Mouse (Mus musculus) hindbrain, postnatal 0 days (tissue): ENCODE measurements around the gene Gys1. TPM values are rescaled to one million over a fixed set of nuclear protein-coding genes. Genes with fewer than 3 reads are reported as not detected.

Source experiments
- ATAC-seq: fragments of 200-750 bp; cut with Nextera tagmentation; 2 replicates; pipeline ENCODE4 v1.8.0; 2017; ENCODE audit warnings: mild to moderate bottlenecking, moderate TSS enrichment, moderate library complexity
- DNase-seq: peaks from one replicate; pipeline ENCODE4 v3.0.0-alpha.2; 2015; ENCODE audit warnings: low spot score
- H3K27ac ChIP-seq: fragments of 300-500 bp; sonication (generic); 2 replicates; pipeline ENCODE4 v1.5.1; 2014; ENCODE audit warnings: mild to moderate bottlenecking
- H3K27me3 ChIP-seq: fragments of 300-500 bp; sonication (generic); 2 replicates; pipeline ENCODE4 v1.6.1; 2014; ENCODE audit warnings: low read length, mixed read lengths; ENCODE audit not compliant: insufficient read depth
- H3K36me3 ChIP-seq: fragments of 300-500 bp; sonication (generic); 2 replicates; pipeline ENCODE4 v1.6.1; 2014; ENCODE audit warnings: low read length, mixed read lengths; ENCODE audit not compliant: insufficient read depth
- H3K4me1 ChIP-seq: fragments of 300-500 bp; sonication (generic); 2 replicates; pipeline ENCODE4 v1.6.1; 2014; ENCODE audit warnings: antibody characterized with exemption, low read length, mixed read lengths; ENCODE audit not compliant: insufficient read depth
- H3K4me2 ChIP-seq: fragments of 300-500 bp; sonication (generic); 2 replicates; pipeline ENCODE4 v1.6.1; 2014; ENCODE audit warnings: low read depth, mild to moderate bottlenecking, low read length, moderate library complexity, mixed read lengths
- H3K4me3 ChIP-seq: fragments of 300-500 bp; sonication (generic); 2 replicates; pipeline ENCODE4 v1.5.1; 2014; ENCODE audit warnings: low read length
- H3K9ac ChIP-seq: fragments of 300-500 bp; sonication (generic); replicated peaks from 2 replicates; pipeline ENCODE4 v1.6.1; 2014; ENCODE audit warnings: mild to moderate bottlenecking, low read length, moderate library complexity, mixed read lengths
- H3K9me3 ChIP-seq: fragments of 300-500 bp; sonication (generic); 2 replicates; pipeline ENCODE4 v1.6.1; 2016; ENCODE audit warnings: low read length, mixed read lengths
- CTCF ChIP-seq: IDR thresholded peaks from 2 replicates; pipeline ENCODE4 v1.5.1; 2016; ENCODE audit warnings: antibody characterized with exemption, control low read depth, low read depth
- WGBS: fragments of 180-500 bp; shearing (Covaris S2); extraction: QIAGEN DNeasy Blood & Tissue Kit; methylation state at CpG from one replicate; pipeline ENCODE4 v1.1.7; 2014; 5-methylcytosine and 5-hydroxymethylcytosine counted together
- polyA plus RNA-seq: library from polyadenylated mRNA; unstranded; fragments of >200 nt; fragmentation: Nextera tagmentation; extraction: Ambion mirVana; gene quantifications from 2 replicates; pipeline ENCODE4 v1.2.1, GENCODE M21; 2015
- total RNA-seq: library from RNA; depleted of rRNA; stranded (reverse); fragments of >200 nt; gene quantifications from 2 replicates; pipeline ENCODE4 v1.2.3, GENCODE M21; 2014

The Gys1 gene
- total and polyA plus RNA-seq, 2 experiments from 2014 or later, result 16.4 to 22.4 TPM

DNA sequence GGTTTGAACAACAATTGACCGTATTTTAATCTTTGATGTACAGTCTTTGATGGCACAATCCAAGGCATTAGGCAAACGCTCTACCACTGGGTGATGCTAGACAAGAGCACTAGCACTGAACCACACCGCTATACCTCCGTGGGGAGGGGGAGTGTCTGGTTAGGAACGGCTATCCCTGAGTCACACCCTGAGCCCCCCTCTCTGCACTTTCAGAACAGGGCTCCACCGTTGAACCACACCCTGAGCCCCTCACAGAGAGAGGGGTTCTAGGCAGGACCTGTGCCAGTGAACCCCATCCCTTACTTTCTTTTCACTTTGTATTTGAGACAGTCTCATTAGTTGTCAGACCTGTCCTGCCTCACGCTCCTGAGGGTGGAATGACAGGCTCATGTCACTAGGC lies 26.3 kb upstream of the Gys1 start:
- no peak overlapping the region for H3K9ac ChIP-seq
- no peak overlapping the region for H3K27ac ChIP-seq
- TF ChIP-seq CTCF, result no peak
- H3K36me3 ChIP-seq, result no peaks in the 10 kb centered on the region
- no peak for ATAC-seq
- DNase-seq, result no peak
- peaks cover under 1% of the 10 kb centered on the region; the same call in 1 of the 2 replicates for H3K4me1 ChIP-seq
- no peaks in the 10 kb centered on the region for H3K9me3 ChIP-seq
- WGBS, result 77% methylated on average over 7 of the region's 7 CpGs
- peaks cover 67% of the 10 kb centered on the region for H3K27me3 ChIP-seq
- no peak overlapping the region for H3K4me3 ChIP-seq
- H3K4me2 ChIP-seq, result no peak overlapping the region

DNA sequence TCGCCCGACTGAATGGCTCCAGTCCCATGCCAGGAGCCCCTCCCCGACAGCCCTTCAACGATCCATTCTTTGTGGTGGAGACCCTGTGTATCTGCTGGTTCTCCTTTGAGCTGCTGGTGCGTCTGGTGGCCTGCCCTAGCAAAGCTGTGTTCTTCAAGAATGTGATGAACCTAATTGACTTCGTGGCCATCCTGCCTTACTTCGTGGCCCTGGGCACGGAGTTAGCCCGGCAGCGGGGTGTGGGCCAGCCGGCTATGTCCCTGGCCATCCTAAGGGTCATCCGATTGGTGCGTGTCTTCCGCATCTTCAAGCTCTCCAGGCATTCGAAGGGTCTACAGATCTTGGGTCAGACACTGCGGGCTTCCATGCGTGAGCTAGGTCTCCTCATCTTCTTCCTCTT lies 25.7 kb upstream of the Gys1 start:
- WGBS, result 91% methylated on average over 17 of the region's 17 CpGs
- no peak for TF ChIP-seq CTCF
- DNase-seq, result no peak
- H3K9ac ChIP-seq, result no peak overlapping the region
- H3K9me3 ChIP-seq, result no peaks in the 10 kb centered on the region
- no peak overlapping the region for H3K4me3 ChIP-seq
- H3K36me3 ChIP-seq, result no peaks in the 10 kb centered on the region
- H3K4me2 ChIP-seq, result no peak overlapping the region
- no peak for ATAC-seq
- H3K27ac ChIP-seq, result no peak overlapping the region
- peaks cover 7% of the 10 kb centered on the region for H3K4me1 ChIP-seq
- peaks cover 73% of the 10 kb centered on the region for H3K27me3 ChIP-seq

DNA sequence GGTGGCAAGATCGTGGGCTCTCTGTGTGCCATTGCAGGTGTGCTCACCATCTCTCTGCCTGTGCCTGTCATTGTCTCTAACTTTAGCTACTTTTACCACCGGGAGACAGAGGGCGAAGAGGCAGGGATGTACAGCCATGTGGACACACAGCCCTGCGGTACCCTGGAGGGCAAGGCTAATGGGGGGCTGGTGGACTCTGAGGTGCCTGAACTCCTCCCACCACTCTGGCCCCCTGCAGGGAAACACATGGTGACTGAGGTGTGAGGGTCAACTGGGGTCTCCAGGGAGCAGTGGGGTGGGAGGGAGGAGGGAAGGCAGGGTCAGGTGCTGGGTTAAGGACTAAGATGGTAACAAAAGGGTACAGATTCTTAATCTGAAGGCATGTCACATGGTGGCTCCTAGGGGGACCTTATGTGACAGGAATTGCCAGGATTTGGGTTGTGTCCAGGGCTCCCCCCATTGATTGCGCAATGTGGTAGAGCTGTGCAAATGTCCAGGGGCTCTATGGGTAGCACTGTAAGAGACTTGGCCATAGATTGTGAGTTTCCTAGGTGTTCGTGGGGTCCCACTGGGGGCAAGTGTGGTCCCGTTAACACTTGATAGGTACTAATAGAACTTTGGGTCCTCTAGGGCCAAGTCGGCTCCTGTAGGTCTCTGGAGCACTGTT lies 25.0 kb upstream of the Gys1 start:
- Histone ChIP-seq H3K36me3 (no peaks in the 10 kb centered on the region), H3K9ac (no peak overlapping the region), H3K4me2 (no peak overlapping the region), H3K27me3 (peaks cover 80% of the 10 kb centered on the region), H3K9me3 (no peaks in the 10 kb centered on the region), H3K4me1 (peaks cover 10% of the 10 kb centered on the region), H3K4me3 (no peak overlapping the region), H3K27ac (no peak overlapping the region)
- DNase-seq (no peak), ATAC-seq (no peak)
- no peak for TF ChIP-seq CTCF
- WGBS, result 90% methylated on average over 8 of the region's 8 CpGs

DNA sequence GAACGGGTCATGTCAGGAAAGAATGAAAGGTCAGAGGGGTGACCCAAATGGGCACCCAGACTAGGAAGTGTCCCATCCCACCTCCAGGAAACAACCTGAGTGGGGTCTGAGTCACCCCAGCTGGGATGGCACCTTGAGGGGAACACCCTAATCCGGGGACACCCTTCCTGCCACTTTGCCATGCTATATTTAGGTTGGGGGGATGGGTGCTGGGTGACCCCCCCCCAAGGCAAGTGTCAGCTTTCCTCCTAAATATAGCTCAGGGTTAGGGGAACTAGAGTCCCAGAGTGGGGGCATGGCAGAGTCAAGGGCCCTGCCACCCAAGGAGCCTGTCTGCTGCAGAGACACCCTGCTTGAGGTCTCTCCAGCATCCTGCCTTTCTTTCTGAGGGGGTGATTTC lies 22.2 kb upstream of the Gys1 start:
- H3K27me3 ChIP-seq, result peaks cover 78% of the 10 kb centered on the region
- 77% methylated on average over 2 of the region's 2 CpGs for WGBS
- peaks cover 10% of the 10 kb centered on the region for H3K4me1 ChIP-seq
- H3K4me3 ChIP-seq, result no peak overlapping the region
- H3K4me2 ChIP-seq, result no peak overlapping the region
- H3K27ac ChIP-seq, result no peak overlapping the region
- no peaks in the 10 kb centered on the region for H3K36me3 ChIP-seq
- ATAC-seq (no peak), DNase-seq (no peak)
- H3K9me3 ChIP-seq, result no peaks in the 10 kb centered on the region
- TF ChIP-seq CTCF, result no peak
- H3K9ac ChIP-seq, result no peak overlapping the region

DNA sequence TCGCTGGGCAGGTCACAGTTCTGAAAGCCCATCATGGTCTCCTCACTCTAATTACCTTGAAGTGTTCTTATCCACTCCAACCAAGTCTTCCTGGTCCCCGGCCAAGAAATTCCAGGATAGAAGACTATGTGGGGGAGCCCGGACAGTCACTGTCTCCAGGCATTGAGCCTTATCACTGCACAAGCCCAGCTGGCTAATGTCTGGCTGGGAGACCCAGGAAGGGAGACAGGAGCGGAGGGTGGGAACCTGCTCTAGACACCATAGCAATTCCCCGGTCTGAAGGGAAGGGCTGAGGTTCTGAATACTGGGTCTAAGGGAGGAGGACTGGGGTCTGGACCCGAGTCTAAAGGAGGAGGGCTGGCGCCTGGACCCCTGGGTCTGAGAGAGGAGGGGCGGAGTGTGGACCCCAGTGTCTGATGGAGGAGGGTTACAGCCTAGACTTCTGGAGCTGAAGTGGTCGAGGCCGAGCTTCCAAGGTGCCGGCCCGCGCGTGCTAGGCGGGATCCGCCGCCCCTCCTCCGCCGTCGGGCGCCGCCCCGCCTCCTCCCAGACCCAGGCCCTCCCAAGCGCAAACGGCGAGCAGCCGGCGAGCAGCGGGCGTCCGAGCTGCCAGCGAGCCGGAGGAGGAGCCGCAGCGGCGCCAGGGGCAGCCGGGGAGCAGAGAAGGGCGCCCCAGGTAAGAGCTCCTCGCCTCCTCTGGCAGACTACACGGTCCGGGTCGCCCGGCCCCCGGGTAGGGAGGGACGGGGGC lies 21.4 kb upstream of the Gys1 start, which contains the start of gene Ntf5:
TSS of gene Ntf5 (plus strand) at position 583 of the 751 bp plus-strand sequence.
- H3K27ac ChIP-seq, result no peak within 1 kb of the TSS
- TF ChIP-seq CTCF, result no peak
- 3% methylated on average over 37 of the region's 45 CpGs for WGBS
- peaks cover 10% of the 10 kb centered on the region for H3K4me1 ChIP-seq
- ATAC-seq (peak; percentile 36; the same call in 1 of the 2 replicates), DNase-seq (peak; percentile 38)
- no peaks in the 10 kb centered on the region for H3K36me3 ChIP-seq
- peak within 1 kb of the TSS; percentile 49 for H3K4me3 ChIP-seq
- no peaks in the 10 kb centered on the region for H3K9me3 ChIP-seq
- peaks cover 73% of the 10 kb centered on the region for H3K27me3 ChIP-seq
- peak within 1 kb of the TSS; percentile 54 for H3K9ac ChIP-seq
- peak within 1 kb of the TSS; percentile 84 for H3K4me2 ChIP-seq

DNA sequence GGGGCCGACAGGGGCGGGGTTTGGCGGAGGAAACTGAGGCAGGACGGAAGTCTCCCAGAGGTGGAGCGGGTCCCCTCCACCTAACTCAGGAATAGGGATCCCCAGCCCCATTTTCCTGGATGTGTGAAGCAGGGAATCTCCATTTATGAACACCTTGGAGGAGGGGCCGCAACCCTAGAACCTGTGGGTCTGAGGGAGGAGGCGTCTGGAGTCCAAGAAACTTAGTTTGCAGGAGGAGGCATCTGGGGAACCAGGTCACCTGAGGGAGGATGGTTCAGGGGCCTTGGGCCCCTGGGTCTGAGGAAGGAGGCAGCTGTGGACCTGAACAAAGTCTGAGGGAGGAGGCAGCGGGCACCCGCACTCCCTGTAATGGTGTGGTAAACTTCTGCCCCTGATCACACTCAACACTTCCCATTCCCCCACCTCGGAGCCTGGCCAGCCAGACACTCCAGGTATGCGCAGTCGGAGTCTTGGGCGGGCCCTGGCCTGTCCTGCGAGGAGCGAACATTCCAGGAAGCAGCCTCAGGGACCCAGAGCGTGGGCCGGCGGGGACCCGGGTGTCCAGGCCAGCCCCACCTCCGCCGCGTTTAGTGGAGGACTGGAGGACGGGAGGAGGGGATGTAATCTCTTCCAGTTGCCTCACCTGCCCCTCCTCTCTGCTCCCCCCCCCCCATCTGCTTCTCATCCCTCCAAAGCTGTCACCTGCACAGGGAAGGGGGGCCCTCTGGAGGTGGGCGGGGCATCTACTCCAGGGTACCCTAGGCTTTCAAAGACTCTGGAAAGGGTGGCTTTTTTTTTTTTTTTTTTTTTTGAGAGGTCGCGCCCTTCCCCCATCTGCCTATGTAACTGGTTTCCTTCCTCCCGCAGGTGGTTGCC lies 20.5 kb upstream of the Gys1 start:
- Histone ChIP-seq H3K36me3 (no peaks in the 10 kb centered on the region), H3K4me3 (peak overlapping the region; percentile 49), H3K27me3 (peaks cover 69% of the 10 kb centered on the region), H3K27ac (no peak overlapping the region), H3K4me2 (peak overlapping the region; percentile 84), H3K9ac (peak overlapping the region; percentile 54), H3K9me3 (no peaks in the 10 kb centered on the region), H3K4me1 (peaks cover 10% of the 10 kb centered on the region)
- no peak for DNase-seq
- WGBS, result 2% methylated on average over 27 of the region's 27 CpGs
- no peak for TF ChIP-seq CTCF
- ATAC-seq, result no peak
